Mouse (Mus musculus): ENCODE results near the gene 1700056E22Rik. TPM values are rescaled to one million over a fixed set of nuclear protein-coding genes. Genes with fewer than 3 reads are reported as not detected.
A peak's percentile ranks its signal among the peaks of the same experiment; 100 is the strongest.

The 1700056E22Rik gene
- polyA plus RNA-seq (2011; ENCODE audit: insufficient read depth, insufficient read length, low read depth, missing spikeins) = 0.63 and 0.70 TPM in 2 replicates

GRCm38 (mm10) chr1:184034011-184034557 lies at the start of gene 1700056E22Rik:
1700056E22Rik (minus strand) TSS chr1:184034301.
- Histone ChIP-seq H3K27me3 (ENCODE audit: control insufficient read depth, insufficient read depth, low read length, poor library complexity, severe bottlenecking) (0 out of 2 replicates have a peak, but pooled peaks cover 2% of the 10 kb centered on the region), H3K36me3 (ENCODE audit: control insufficient read depth, insufficient read depth, low read length, poor library complexity, severe bottlenecking) (no peaks in the 10 kb centered on the region), H3K27ac (ENCODE audit: insufficient read depth, low read length) (no peak within 1 kb of the TSS), H3K9me3 (replicated peaks; ENCODE audit: control insufficient read depth, insufficient read depth, low read length, poor library complexity, severe bottlenecking) (no peaks in the 10 kb centered on the region), H3K4me3 (ENCODE audit: low read depth, low read length) (peak within 1 kb of the TSS; percentile 61), H3K4me1 (ENCODE audit: control insufficient read depth, insufficient read depth, low read length) (no peaks in the 10 kb centered on the region), H3K9ac (ENCODE audit: low read depth, poor library complexity, severe bottlenecking) (peak within 1 kb of the TSS; percentile 85)
- no peak for TF ChIP-seq CTCF (IDR thresholded peaks at IDR 0.05; ENCODE audit: low read depth, low read length)
- TF ChIP-seq EP300 (IDR thresholded peaks at IDR 0.05; ENCODE audit: insufficient read depth, low read depth, low read length) = 0 out of 2 replicates have a peak, but pooled peaks have one; percentile 28
- peak; percentile 19 for TF ChIP-seq POLR2A (IDR thresholded peaks at IDR 0.05; ENCODE audit: insufficient read depth, low read length)

GRCm38 (mm10) chr1:184083166-184083565 lies 49.1 kb upstream of the 1700056E22Rik start:
- Histone ChIP-seq H3K27me3 (ENCODE audit: control insufficient read depth, insufficient read depth, low read length, poor library complexity, severe bottlenecking) (no peaks in the 10 kb centered on the region), H3K36me3 (ENCODE audit: control insufficient read depth, insufficient read depth, low read length, poor library complexity, severe bottlenecking) (no peaks in the 10 kb centered on the region), H3K4me3 (ENCODE audit: low read depth, low read length) (no peak overlapping the region), H3K9me3 (replicated peaks; ENCODE audit: control insufficient read depth, insufficient read depth, low read length, poor library complexity, severe bottlenecking) (no peaks in the 10 kb centered on the region), H3K27ac (ENCODE audit: insufficient read depth, low read length) (no peak overlapping the region), H3K4me1 (ENCODE audit: control insufficient read depth, insufficient read depth, low read length) (no peaks in the 10 kb centered on the region), H3K9ac (ENCODE audit: low read depth, poor library complexity, severe bottlenecking) (no peak overlapping the region)
- TF ChIP-seq CTCF (IDR thresholded peaks at IDR 0.05; ENCODE audit: low read depth, low read length) (no peak), POLR2A (IDR thresholded peaks at IDR 0.05; ENCODE audit: insufficient read depth, low read length) (no peak)

- Histone ChIP-seq H3K9me3 (replicated peaks; ENCODE audit: control insufficient read depth, insufficient read depth, low read length, poor library complexity, severe bottlenecking) (no peaks in the 10 kb centered on the region), H3K4me1 (ENCODE audit: control insufficient read depth, insufficient read depth, low read length) (no peaks in the 10 kb centered on the region), H3K9ac (ENCODE audit: low read depth, poor library complexity, severe bottlenecking) (no peak overlapping the region), H3K27ac (ENCODE audit: insufficient read depth, low read length) (no peak overlapping the region), H3K27me3 (ENCODE audit: control insufficient read depth, insufficient read depth, low read length, poor library complexity, severe bottlenecking) (no peaks in the 10 kb centered on the region), H3K4me3 (ENCODE audit: low read depth, low read length) (no peak overlapping the region), H3K36me3 (ENCODE audit: control insufficient read depth, insufficient read depth, low read length, poor library complexity, severe bottlenecking) (no peaks in the 10 kb centered on the region)
- no peak for TF ChIP-seq EP300 (IDR thresholded peaks at IDR 0.05; ENCODE audit: insufficient read depth, low read depth, low read length)
- no peak for TF ChIP-seq CTCF (IDR thresholded peaks at IDR 0.05; ENCODE audit: low read depth, low read length)
- no peak for TF ChIP-seq POLR2A (IDR thresholded peaks at IDR 0.05; ENCODE audit: insufficient read depth, low read length)
Observed at GRCm38 (mm10) chr1:184082661-184083060, 48.6 kb upstream of the 1700056E22Rik start.

- Histone ChIP-seq H3K9ac (ENCODE audit: low read depth, poor library complexity, severe bottlenecking) (no peak overlapping the region), H3K4me3 (ENCODE audit: low read depth, low read length) (no peak overlapping the region), H3K4me1 (ENCODE audit: control insufficient read depth, insufficient read depth, low read length) (no peaks in the 10 kb centered on the region), H3K36me3 (ENCODE audit: control insufficient read depth, insufficient read depth, low read length, poor library complexity, severe bottlenecking) (no peaks in the 10 kb centered on the region), H3K27me3 (ENCODE audit: control insufficient read depth, insufficient read depth, low read length, poor library complexity, severe bottlenecking) (no peaks in the 10 kb centered on the region), H3K9me3 (replicated peaks; ENCODE audit: control insufficient read depth, insufficient read depth, low read length, poor library complexity, severe bottlenecking) (no peaks in the 10 kb centered on the region), H3K27ac (ENCODE audit: insufficient read depth, low read length) (no peak overlapping the region)
- no peak for TF ChIP-seq EP300 (IDR thresholded peaks at IDR 0.05; ENCODE audit: insufficient read depth, low read depth, low read length)
- no peak for TF ChIP-seq POLR2A (IDR thresholded peaks at IDR 0.05; ENCODE audit: insufficient read depth, low read length)
- TF ChIP-seq CTCF (IDR thresholded peaks at IDR 0.05; ENCODE audit: low read depth, low read length) = no peak
Observed at GRCm38 (mm10) chr1:184079304-184079703, 45.2 kb upstream of the 1700056E22Rik start.

GRCm38 (mm10) chr1:184076756-184077155 lies 42.7 kb upstream of the 1700056E22Rik start:
- H3K27ac ChIP-seq (ENCODE audit: insufficient read depth, low read length) = no peak overlapping the region
- no peaks in the 10 kb centered on the region for H3K4me1 ChIP-seq (ENCODE audit: control insufficient read depth, insufficient read depth, low read length)
- no peak overlapping the region for H3K9ac ChIP-seq (ENCODE audit: low read depth, poor library complexity, severe bottlenecking)
- no peak for TF ChIP-seq CTCF (IDR thresholded peaks at IDR 0.05; ENCODE audit: low read depth, low read length)
- no peak for TF ChIP-seq POLR2A (IDR thresholded peaks at IDR 0.05; ENCODE audit: insufficient read depth, low read length)
- TF ChIP-seq EP300 (IDR thresholded peaks at IDR 0.05; ENCODE audit: insufficient read depth, low read depth, low read length) = no peak
- no peak overlapping the region for H3K4me3 ChIP-seq (ENCODE audit: low read depth, low read length)
- H3K9me3 ChIP-seq (replicated peaks; ENCODE audit: control insufficient read depth, insufficient read depth, low read length, poor library complexity, severe bottlenecking) = no peaks in the 10 kb centered on the region
- no peaks in the 10 kb centered on the region for H3K36me3 ChIP-seq (ENCODE audit: control insufficient read depth, insufficient read depth, low read length, poor library complexity, severe bottlenecking)
- no peaks in the 10 kb centered on the region for H3K27me3 ChIP-seq (ENCODE audit: control insufficient read depth, insufficient read depth, low read length, poor library complexity, severe bottlenecking)

- TF ChIP-seq CTCF (IDR thresholded peaks at IDR 0.05; ENCODE audit: low read depth, low read length) (no peak), POLR2A (IDR thresholded peaks at IDR 0.05; ENCODE audit: insufficient read depth, low read length) (no peak), EP300 (IDR thresholded peaks at IDR 0.05; ENCODE audit: insufficient read depth, low read depth, low read length) (no peak)
- Histone ChIP-seq H3K36me3 (ENCODE audit: control insufficient read depth, insufficient read depth, low read length, poor library complexity, severe bottlenecking) (no peaks in the 10 kb centered on the region), H3K27ac (ENCODE audit: insufficient read depth, low read length) (no peak overlapping the region), H3K4me3 (ENCODE audit: low read depth, low read length) (no peak overlapping the region), H3K9ac (ENCODE audit: low read depth, poor library complexity, severe bottlenecking) (no peak overlapping the region), H3K9me3 (replicated peaks; ENCODE audit: control insufficient read depth, insufficient read depth, low read length, poor library complexity, severe bottlenecking) (no peaks in the 10 kb centered on the region), H3K27me3 (ENCODE audit: control insufficient read depth, insufficient read depth, low read length, poor library complexity, severe bottlenecking) (no peaks in the 10 kb centered on the region), H3K4me1 (ENCODE audit: control insufficient read depth, insufficient read depth, low read length) (no peaks in the 10 kb centered on the region)
Observed at GRCm38 (mm10) chr1:184076065-184076464, 42.0 kb upstream of the 1700056E22Rik start.

All from ES-Bruce4 (cell line).